Mouse (Mus musculus) cerebellum, adult 2 months (tissue): ENCODE measurements around the gene Ptpra.

Source experiments
- CTCF ChIP-seq: fragments of 200-500 bp; IDR thresholded peaks from 2 replicates; pipeline ENCODE4 v1.5.1; 2011; ENCODE audit warnings: low read depth, mild to moderate bottlenecking, control low read depth, low read length, moderate library complexity, borderline replicate concordance; ENCODE audit not compliant: insufficient read depth
- POLR2A ChIP-seq: fragments of 200-500 bp; IDR thresholded peaks from 2 replicates; pipeline ENCODE4 v1.6.1; 2011; ENCODE audit warnings: low read length, control low read depth, borderline replicate concordance; ENCODE audit not compliant: insufficient read depth

GRCm38 (mm10) chr2:130429851-130430250 is 20.2 kb upstream of the Ptpra start:
- no peak for TF ChIP-seq POLR2A
- TF ChIP-seq CTCF, result no peak
